ENCODE assay signal across 8 mouse cellular contexts in genomic region chr9:20727601-20728113, GRCm38 (mm10). TPM values are rescaled to one million over a fixed set of nuclear protein-coding genes. Genes with fewer than 3 reads are reported as not detected.
DNase-seq lines count a peak whose midpoint lies in the region; ATAC-seq and TF ChIP-seq lines count a peak whose summit lies in the region.

No protein-coding gene starts in this region.

- no peak overlapping the region for H3K4me3 ChIP-seq in C2C12 (ENCODE audit: insufficient read depth, poor library complexity, severe bottlenecking)
- H3K4me3 ChIP-seq in heart, embryonic 12.5 days = peak overlapping the region; percentile 54
- peak overlapping the region; percentile 54 for H3K4me3 ChIP-seq in kidney, embryonic 16.5 days (ENCODE audit: low read length)
- H3K4me3 ChIP-seq in lung, postnatal 0 days (ENCODE audit: low read depth, low read length) = peak overlapping the region; percentile 41

- H3K79me2 ChIP-seq in C2C12 (ENCODE audit: control insufficient read depth, insufficient read depth) = no peaks in the 10 kb centered on the region

- H3K4me1 ChIP-seq in heart, embryonic 12.5 days (replicated peaks) = peaks cover 14% of the 10 kb centered on the region
- peaks cover 19% of the 10 kb centered on the region for H3K4me1 ChIP-seq in kidney, embryonic 16.5 days (ENCODE audit: insufficient read depth, low read length)
- peaks cover 4% of the 10 kb centered on the region for H3K4me1 ChIP-seq in lung, postnatal 0 days (ENCODE audit: insufficient read depth, low read depth, low read length)

- no peak for TF ChIP-seq EP300 in lung, postnatal 0 days (IDR thresholded peaks at IDR 0.05)

- H3ac ChIP-seq in C2C12 (ENCODE audit: control insufficient read depth, insufficient read length, low read depth) = no peak overlapping the region

- H3K36me3 ChIP-seq in C2C12 (ENCODE audit: control insufficient read depth, insufficient read depth) = no peaks in the 10 kb centered on the region
- H3K36me3 ChIP-seq in heart, embryonic 12.5 days = no peaks in the 10 kb centered on the region
- H3K36me3 ChIP-seq in kidney, embryonic 16.5 days (ENCODE audit: insufficient read depth, low read length) = no peaks in the 10 kb centered on the region
- no peaks in the 10 kb centered on the region for H3K36me3 ChIP-seq in lung, postnatal 0 days (ENCODE audit: insufficient read depth, low read length)

- H3K27ac ChIP-seq in heart, embryonic 12.5 days (ENCODE audit: poor library complexity, severe bottlenecking) = no peak overlapping the region
- no peak overlapping the region for H3K27ac ChIP-seq in kidney, embryonic 16.5 days (ENCODE audit: low read length)
- H3K27ac ChIP-seq in lung, postnatal 0 days (ENCODE audit: low read length) = no peak overlapping the region

- H3K4me2 ChIP-seq in heart, embryonic 12.5 days = peak overlapping the region; percentile 94
- H3K4me2 ChIP-seq in kidney, embryonic 16.5 days (replicated peaks; ENCODE audit: low read depth, low read length) = peak overlapping the region; percentile 97
- H3K4me2 ChIP-seq in lung, postnatal 0 days (replicated peaks; ENCODE audit: low read depth, low read length) = peak overlapping the region; percentile 82

- peak; percentile 66 for ATAC-seq in heart, embryonic 12.5 days (ENCODE audit: insufficient number of reproducible peaks, low FRiP score)
- ATAC-seq in kidney, embryonic 16.5 days (ENCODE audit: low FRiP score, low TSS enrichment) = peak; percentile 83
- peak; percentile 85 for ATAC-seq in lung, postnatal 0 days
- ATAC-seq in erythroblast, adult 5-6 weeks (replicated peaks; ENCODE audit: low FRiP score, poor library complexity, severe bottlenecking) = no peak

- DNase-seq in 416B (ENCODE audit: low read depth) = peak; percentile 21
- peak; percentile 81 for DNase-seq in embryo, embryonic 11 days
- peak; percentile 78 for DNase-seq in lung, postnatal 0 days (ENCODE audit: low spot score)
- peak; percentile 79 for DNase-seq in retina, postnatal 1 day

- peaks cover 34% of the 10 kb centered on the region for H3K27me3 ChIP-seq in C2C12 (ENCODE audit: control insufficient read depth, insufficient read depth, insufficient read length)
- H3K27me3 ChIP-seq in heart, embryonic 12.5 days (replicated peaks) = peaks cover 81% of the 10 kb centered on the region
- H3K27me3 ChIP-seq in kidney, embryonic 16.5 days (ENCODE audit: insufficient read depth, low read length) = peaks cover 47% of the 10 kb centered on the region
- H3K27me3 ChIP-seq in lung, postnatal 0 days (replicated peaks; ENCODE audit: insufficient read depth, low read length) = peaks cover 28% of the 10 kb centered on the region

- WGBS in heart, embryonic 12.5 days = under 1% methylated on average over 43 of the region's 46 CpGs
- 1% methylated on average over 36 of the region's 46 CpGs for WGBS in kidney, embryonic 16.5 days
- WGBS in lung, postnatal 0 days = under 1% methylated on average over 35 of the region's 46 CpGs

- H3K79me3 ChIP-seq in C2C12 (ENCODE audit: low read depth) = no peaks in the 10 kb centered on the region

- peak overlapping the region; percentile 43 for H3K9ac ChIP-seq in heart, embryonic 12.5 days
- peak overlapping the region; percentile 63 for H3K9ac ChIP-seq in kidney, embryonic 16.5 days (replicated peaks; ENCODE audit: low read length)
- no peak overlapping the region for H3K9ac ChIP-seq in lung, postnatal 0 days (replicated peaks; ENCODE audit: low read depth)

- peak; percentile 13 for TF ChIP-seq CTCF in C2C12 (IDR thresholded peaks at IDR 0.05; ENCODE audit: control insufficient read depth, insufficient read depth, insufficient read length)
- TF ChIP-seq CTCF in lung, postnatal 0 days (IDR thresholded peaks at IDR 0.05) = peak; percentile 42

- H3K9me3 ChIP-seq in heart, embryonic 12.5 days (replicated peaks) = no peaks in the 10 kb centered on the region
- no peaks in the 10 kb centered on the region for H3K9me3 ChIP-seq in kidney, embryonic 16.5 days (ENCODE audit: low read length)
- no peaks in the 10 kb centered on the region for H3K9me3 ChIP-seq in lung, postnatal 0 days (ENCODE audit: low read length)

TF ChIP-seq in C2C12, 6 proteins besides CTCF, POLR2A, EP300 and RAD21:
- no peak for TF ChIP-seq FOSL1 (IDR thresholded peaks at IDR 0.05; ENCODE audit: insufficient read depth, low read length, poor library complexity, severe bottlenecking)
- TF ChIP-seq MAX (IDR thresholded peaks at IDR 0.05) = no peak
- TF ChIP-seq MYOG (IDR thresholded peaks at IDR 0.05; ENCODE audit: control insufficient read depth, extremely low read depth, insufficient read length) = no peak

RNA-seq across cellular contexts. Expression of gene Olfm2, which starts 18.5 kb away (rescaled TPM):
- polyA plus RNA-seq in C2C12 (2012; fragmentation: generic; extraction: Trizol) = 0.09 TPM
- 0.87 and 1.1 TPM in 2 replicates for polyA plus RNA-seq in heart, embryonic 12.5 days (2016; fragmentation: Nextera tagmentation; extraction: Ambion mirVana)
- 6.5 and 6.6 TPM in 2 replicates for polyA plus RNA-seq in kidney, embryonic 16.5 days (2015; fragmentation: Nextera tagmentation; extraction: Ambion mirVana)
- polyA plus RNA-seq in lung, postnatal 0 days (2015; fragmentation: Nextera tagmentation; extraction: Ambion mirVana) = 0.36 and 0.55 TPM in 2 replicates
- not detected in 2 replicates for total RNA-seq in erythroblast, adult 5-6 weeks (2015; ENCODE audit: low replicate concordance)
- not detected in 2 replicates for total RNA-seq in erythroblast, adult 5-6 weeks (2017; ENCODE audit: low replicate concordance)

Comparison
In these comparisons a context has a peak if more than half of its experiments do, and no peak if none do; other contexts are left out.
1. DNase-seq: peak in every context shown above with its lines; median percentile 81 in embryo, embryonic 11 days; 79 in retina, postnatal 1 day; 78 in lung, postnatal 0 days; 21 in 416B.